In genomic region chr7:112918279-112918991, GRCm38 (mm10) we compare ENCODE assay signal across 8 mouse cellular contexts. TPM values are rescaled to one million over a fixed set of nuclear protein-coding genes. Genes with fewer than 3 reads are reported as not detected.
A peak's percentile ranks its signal among the peaks of the same experiment; 100 is the strongest.
DNase-seq lines count a peak whose midpoint lies in the region; ATAC-seq lines count a peak whose summit lies in the region.
"Had no signal": no experiment of that assay in that cellular context is flagged by ENCODE, and none has a peak within 500 bp of the region (broad histone marks: within the 10 kb centered on the region; RNA-seq: fewer than 3 reads in every experiment).

No protein-coding gene starts in this region.

- H3K9ac ChIP-seq in embryonic facial prominence, embryonic 12.5 days, result no peak overlapping the region
- H3K9ac ChIP-seq in heart, embryonic 14.5 days (ENCODE audit: low read length), result peak overlapping the region; percentile 41; the same call in 1 of the 2 replicates
- H3K9ac ChIP-seq: liver, embryonic 15.5 days had no signal

- H3K4me2 ChIP-seq in embryonic facial prominence, embryonic 12.5 days (replicated peaks), result peak overlapping the region; percentile 17; the same call in 1 of the 2 replicates
- H3K4me2 ChIP-seq in heart, embryonic 14.5 days (ENCODE audit: low read length), result peak overlapping the region; percentile 47
- H3K4me2 ChIP-seq: liver, embryonic 15.5 days had no signal

- peak; percentile 51 for DNase-seq in CD4-positive, CD25-positive, alpha-beta regulatory T cell, adult 2 months (ENCODE audit: low read depth, low spot score)
- DNase-seq in R1 (ENCODE audit: low read depth, low spot score), result peak; percentile 46
- DNase-seq in midbrain, embryonic 10.5 days (ENCODE audit: low spot score), result no peak
- no peak for DNase-seq in spleen, postnatal 4 days (ENCODE audit: low spot score in 2 of 2)
- DNase-seq in spleen, postnatal 14 days (ENCODE audit: low spot score in 2 of 2), result no peak

- H3K36me3 ChIP-seq in embryonic facial prominence, embryonic 12.5 days, result no peaks in the 10 kb centered on the region
- H3K36me3 ChIP-seq in heart, embryonic 14.5 days (ENCODE audit: control insufficient read depth, insufficient read depth, low read length), result no peaks in the 10 kb centered on the region
- H3K36me3 ChIP-seq in midbrain, embryonic 10.5 days, result no peaks in the 10 kb centered on the region
- H3K36me3 ChIP-seq: liver, embryonic 15.5 days had no signal

- H3K4me1 ChIP-seq in embryonic facial prominence, embryonic 12.5 days, result peaks cover 21% of the 10 kb centered on the region
- peaks cover 4 to 8% of the 10 kb centered on the region in 2 experiments; a peak in 3 of 4 replicates for H3K4me1 ChIP-seq in heart, embryonic 14.5 days (ENCODE audit: control insufficient read depth in 2 of 2, insufficient read depth in 2 of 2, low read length in 2 of 2)
- peaks cover 51% of the 10 kb centered on the region for H3K4me1 ChIP-seq in midbrain, embryonic 10.5 days
- H3K4me1 ChIP-seq: liver, embryonic 15.5 days had no signal

- H3K4me3 ChIP-seq in embryonic facial prominence, embryonic 12.5 days, result no peak overlapping the region
- no peak overlapping the region for H3K4me3 ChIP-seq in heart, embryonic 14.5 days (ENCODE audit: control insufficient read depth in 1 of 2, insufficient read depth in 1 of 2, low read depth in 1 of 2, low read length in 2 of 2)
- H3K4me3 ChIP-seq in midbrain, embryonic 10.5 days, result no peak overlapping the region
- H3K4me3 ChIP-seq: liver, embryonic 15.5 days had no signal

- 0 out of 2 replicates have a peak, but pooled peaks cover 4% of the 10 kb centered on the region for H3K27me3 ChIP-seq in embryonic facial prominence, embryonic 12.5 days
- H3K27me3 ChIP-seq in heart, embryonic 14.5 days (ENCODE audit: control insufficient read depth, insufficient read depth, low read length), result no peaks in the 10 kb centered on the region
- no peaks in the 10 kb centered on the region for H3K27me3 ChIP-seq in midbrain, embryonic 10.5 days (ENCODE audit: low read depth, poor library complexity, severe bottlenecking)
- H3K27me3 ChIP-seq: liver, embryonic 15.5 days had no signal

- ATAC-seq in embryonic facial prominence, embryonic 12.5 days (ENCODE audit: insufficient number of reproducible peaks, insufficient read depth, low FRiP score, low TSS enrichment), result no peak
- no peak for ATAC-seq in heart, embryonic 14.5 days (ENCODE audit: insufficient number of reproducible peaks, insufficient read depth, low FRiP score, low read depth)

- H3K27ac ChIP-seq in embryonic facial prominence, embryonic 12.5 days, result no peak overlapping the region
- H3K27ac ChIP-seq in heart, embryonic 14.5 days (replicated peaks in 1 of 2; ENCODE audit: control insufficient read depth in 1 of 2, insufficient read depth in 1 of 2, low read depth in 2 of 2, low read length in 2 of 2), result no peak overlapping the region
- peak overlapping the region; percentile 69 for H3K27ac ChIP-seq in midbrain, embryonic 10.5 days (replicated peaks)
- H3K27ac ChIP-seq: liver, embryonic 15.5 days had no signal

- H3K9me3 ChIP-seq in embryonic facial prominence, embryonic 12.5 days, result no peaks in the 10 kb centered on the region
- H3K9me3 ChIP-seq in heart, embryonic 14.5 days (ENCODE audit: control insufficient read depth, low read length), result no peaks in the 10 kb centered on the region
- no peaks in the 10 kb centered on the region for H3K9me3 ChIP-seq in midbrain, embryonic 10.5 days (replicated peaks)
- H3K9me3 ChIP-seq: liver, embryonic 15.5 days had no signal

- 55% methylated on average over 22 of the region's 22 CpGs for WGBS in embryonic facial prominence, embryonic 12.5 days
- WGBS in heart, embryonic 14.5 days, result 51% methylated on average over 22 of the region's 22 CpGs
- WGBS in midbrain, embryonic 10.5 days, result 66% methylated on average over 22 of the region's 22 CpGs

RNA-seq across cellular contexts. Expression of gene Rassf10, which starts 35.3 kb away (rescaled TPM):
- polyA plus RNA-seq in embryonic facial prominence, embryonic 12.5 days (2016; fragmentation: Nextera tagmentation; extraction: Ambion mirVana), result 3.5 and 3.7 TPM in 2 replicates
- 3.0 and 3.9 TPM in 2 replicates for polyA plus RNA-seq in heart, embryonic 14.5 days (2014; fragmentation: Nextera tagmentation; extraction: Ambion mirVana)
- polyA plus RNA-seq in midbrain, embryonic 10.5 days (2016; fragmentation: Nextera tagmentation; extraction: Ambion mirVana), result 0.22 and 0.27 TPM in 2 replicates

Comparison
In these comparisons a context has a peak if more than half of its experiments do, and no peak if none do; other contexts are left out.
1. DNase-seq: peak in CD4-positive, CD25-positive, alpha-beta regulatory T cell, adult 2 months (single experiment) and R1 (single experiment); none in midbrain, embryonic 10.5 days (single experiment), spleen, postnatal 4 days (0 of 2) and spleen, postnatal 14 days (0 of 2).